In the genomic region with DNA sequence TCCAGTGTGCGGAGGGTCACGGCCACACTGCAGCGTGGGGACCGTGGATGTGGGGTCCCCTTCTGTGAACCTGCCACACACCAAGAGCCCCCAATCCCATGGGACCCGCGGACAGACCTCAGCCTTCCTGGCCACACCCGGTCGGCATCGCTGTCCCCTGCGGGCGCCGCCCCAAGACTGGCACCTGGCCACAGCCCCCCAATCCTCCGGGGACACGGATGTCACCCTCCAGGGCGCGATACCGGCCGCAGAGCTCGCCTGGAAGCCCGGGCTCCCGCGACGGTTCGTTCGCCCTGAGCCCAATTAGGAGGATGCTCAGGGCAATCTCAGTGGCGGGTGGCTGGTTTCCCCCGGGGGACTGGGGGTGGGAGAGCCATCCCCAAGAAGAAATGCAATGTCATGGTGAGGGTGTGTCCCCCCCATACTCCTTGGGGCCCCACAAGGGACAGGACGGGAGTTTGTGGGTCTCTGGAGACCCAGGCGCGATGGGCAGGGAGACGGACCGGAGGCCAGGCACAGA, we compare ENCODE assay signal across 8 mouse cellular contexts. TPM values are rescaled to one million over a fixed set of nuclear protein-coding genes. Genes with fewer than 3 reads are reported as not detected.
DNase-seq lines count a peak whose midpoint lies in the region; ATAC-seq and TF ChIP-seq lines count a peak whose summit lies in the region.

No protein-coding gene starts in this region.

- intact Hi-C loops in heart, postnatal 25 days (cut with DNase I), result no loop called here

- peak overlapping the region; percentile 99 for H3K27ac ChIP-seq in forebrain, embryonic 16.5 days (ENCODE audit: low read length)
- H3K27ac ChIP-seq in liver, embryonic 13.5 days, result no peak overlapping the region
- no peak overlapping the region for H3K27ac ChIP-seq in stomach, postnatal 0 days (replicated peaks)

- DNase-seq in heart, adult 11 months, result peak; percentile 90
- DNase-seq in heart, postnatal 25 days (ENCODE audit: low spot score), result no peak
- no peak for DNase-seq in liver, embryonic 13.5 days
- DNase-seq in stomach, postnatal 0 days (ENCODE audit: low spot score), result peak; percentile 19
- no peak for DNase-seq in urinary bladder, postnatal 14 days (ENCODE audit: low spot score)
- DNase-seq in gastrocnemius, postnatal 4 days (ENCODE audit: low spot score in 2 of 2), result no peak

- no peaks in the 10 kb centered on the region for H3K9me3 ChIP-seq in E14TG2a.4 (ENCODE audit: low read length)
- no peaks in the 10 kb centered on the region for H3K9me3 ChIP-seq in forebrain, embryonic 16.5 days (ENCODE audit: control insufficient read depth, low read length)
- no peaks in the 10 kb centered on the region for H3K9me3 ChIP-seq in liver, embryonic 13.5 days (replicated peaks)
- no peaks in the 10 kb centered on the region for H3K9me3 ChIP-seq in stomach, postnatal 0 days (ENCODE audit: control insufficient read depth, low read length)

- H3K4me2 ChIP-seq in forebrain, embryonic 16.5 days (ENCODE audit: low read length), result peak overlapping the region; percentile 93
- peak overlapping the region; percentile 73 for H3K4me2 ChIP-seq in liver, embryonic 13.5 days
- H3K4me2 ChIP-seq in stomach, postnatal 0 days (replicated peaks; ENCODE audit: low read depth), result peak overlapping the region; percentile 94

- ATAC-seq in forebrain, embryonic 16.5 days, result no peak
- no peak for ATAC-seq in liver, embryonic 13.5 days (ENCODE audit: low read depth)
- no peak for ATAC-seq in stomach, postnatal 0 days (ENCODE audit: low FRiP score, low TSS enrichment)

- no peak for TF ChIP-seq EP300 in stomach, postnatal 0 days (optimal IDR thresholded peaks at IDR 0.05)

- 2% methylated on average over 32 of the region's 32 CpGs for WGBS in forebrain, embryonic 16.5 days
- WGBS in liver, embryonic 13.5 days (ENCODE audit: insufficient replicate concordance), result 4% methylated on average over 32 of the region's 32 CpGs
- WGBS in stomach, postnatal 0 days, result 4% methylated on average over 28 of the region's 32 CpGs

- 0 out of 2 replicates have a peak, but pooled peaks cover 3% of the 10 kb centered on the region for H3K36me3 ChIP-seq in E14TG2a.4 (ENCODE audit: insufficient read depth, low read length)
- no peaks in the 10 kb centered on the region for H3K36me3 ChIP-seq in forebrain, embryonic 16.5 days (ENCODE audit: control insufficient read depth, insufficient read depth)
- no peaks in the 10 kb centered on the region for H3K36me3 ChIP-seq in liver, embryonic 13.5 days
- H3K36me3 ChIP-seq in stomach, postnatal 0 days (ENCODE audit: control insufficient read depth, insufficient read depth, low read length), result no peaks in the 10 kb centered on the region

- peaks cover 92% of the 10 kb centered on the region for H3K4me1 ChIP-seq in E14TG2a.4 (replicated peaks; ENCODE audit: low read depth, low read length)
- peaks cover 48% of the 10 kb centered on the region for H3K4me1 ChIP-seq in forebrain, embryonic 16.5 days (replicated peaks; ENCODE audit: control insufficient read depth, insufficient read depth, low read length)
- peaks cover 61% of the 10 kb centered on the region for H3K4me1 ChIP-seq in liver, embryonic 13.5 days (replicated peaks)
- peaks cover 17% of the 10 kb centered on the region for H3K4me1 ChIP-seq in stomach, postnatal 0 days (replicated peaks; ENCODE audit: control insufficient read depth, insufficient read depth)

- TF ChIP-seq CTCF in E14TG2a.4 (conservative IDR thresholded peaks at IDR 0.05; ENCODE audit: low read length), result no peak
- no peak for TF ChIP-seq CTCF in stomach, postnatal 0 days (IDR thresholded peaks at IDR 0.05; ENCODE audit: low read depth)

- H3K9ac ChIP-seq in forebrain, embryonic 16.5 days (replicated peaks; ENCODE audit: low read depth, low read length), result peak overlapping the region; percentile 99
- H3K9ac ChIP-seq in liver, embryonic 13.5 days, result no peak overlapping the region
- H3K9ac ChIP-seq in stomach, postnatal 0 days (ENCODE audit: low read length), result peak overlapping the region; percentile 67

- peak overlapping the region; percentile 86 for H3K4me3 ChIP-seq in E14TG2a.4 (replicated peaks; ENCODE audit: low read length)
- peak overlapping the region; percentile 86 for H3K4me3 ChIP-seq in forebrain, embryonic 16.5 days (replicated peaks; ENCODE audit: low read length)
- peak overlapping the region; percentile 58 for H3K4me3 ChIP-seq in liver, embryonic 13.5 days (replicated peaks)
- H3K4me3 ChIP-seq in stomach, postnatal 0 days (ENCODE audit: low read depth, low read length), result peak overlapping the region; percentile 64

- H3K27me3 ChIP-seq in E14TG2a.4 (ENCODE audit: insufficient read depth, low read length), result peaks cover 88% of the 10 kb centered on the region
- no peaks in the 10 kb centered on the region for H3K27me3 ChIP-seq in forebrain, embryonic 16.5 days (replicated peaks; ENCODE audit: control insufficient read depth, insufficient read depth, low read length)
- H3K27me3 ChIP-seq in liver, embryonic 13.5 days, result peaks cover 95% of the 10 kb centered on the region
- peaks cover 3% of the 10 kb centered on the region; the same call in 1 of the 2 replicates for H3K27me3 ChIP-seq in stomach, postnatal 0 days (ENCODE audit: control insufficient read depth, insufficient read depth, low read length)

RNA-seq across cellular contexts. Expression of a gene that starts 1.9 kb away (rescaled TPM):
- total RNA-seq in heart, postnatal 25 days (2021), result 10 to 100 TPM; 42.2 to 52.2 TPM
- 359 and 391 TPM in 2 replicates for polyA plus RNA-seq in forebrain, embryonic 16.5 days (2015; fragmentation: Nextera tagmentation; extraction: Ambion mirVana)
- polyA plus RNA-seq in liver, embryonic 13.5 days (2015; fragmentation: Nextera tagmentation; extraction: Ambion mirVana), result 6.2 and 7.6 TPM in 2 replicates
- 22.2 and 22.8 TPM in 2 replicates for polyA plus RNA-seq in stomach, postnatal 0 days (2015; fragmentation: Nextera tagmentation; extraction: Ambion mirVana)
- total RNA-seq in gastrocnemius, postnatal 4 days (2021), result 100 to 1,000 TPM; 115 TPM

RNA-seq across cellular contexts. Expression of a gene that starts 37.9 kb away (rescaled TPM):
- not detected for total RNA-seq in heart, postnatal 25 days (2021)
- 0.21 TPM in 1 of 2 replicates, not detected in the other for polyA plus RNA-seq in forebrain, embryonic 16.5 days (2015; fragmentation: Nextera tagmentation; extraction: Ambion mirVana)
- polyA plus RNA-seq in liver, embryonic 13.5 days (2015; fragmentation: Nextera tagmentation; extraction: Ambion mirVana), result not detected in 2 replicates
- not detected in 2 replicates for polyA plus RNA-seq in stomach, postnatal 0 days (2015; fragmentation: Nextera tagmentation; extraction: Ambion mirVana)
- total RNA-seq in gastrocnemius, postnatal 4 days (2021), result not detected

Comparison
In these comparisons a context has a peak if more than half of its experiments do, and no peak if none do; other contexts are left out.
1. DNase-seq: peak in heart, adult 11 months (single experiment) and stomach, postnatal 0 days (single experiment); none in heart, postnatal 25 days (single experiment), liver, embryonic 13.5 days (single experiment), urinary bladder, postnatal 14 days (single experiment) and gastrocnemius, postnatal 4 days (0 of 2).
2. RNA of a gene that starts 1.9 kb away (polyA plus RNA-seq): 359 to 391 TPM in forebrain, embryonic 16.5 days; 22.2 to 22.8 TPM in stomach, postnatal 0 days and 6.2 to 7.6 TPM in liver, embryonic 13.5 days; every median in the first group is over 10 times any median in the second.
3. Peak in every context shown above with its lines, with median percentiles within 50 percentile points of each other: H3K4me3 ChIP-seq and H3K4me2 ChIP-seq.